Mouse (Mus musculus): Measurements from ENCODE around the gene Coq10b.

DNA sequence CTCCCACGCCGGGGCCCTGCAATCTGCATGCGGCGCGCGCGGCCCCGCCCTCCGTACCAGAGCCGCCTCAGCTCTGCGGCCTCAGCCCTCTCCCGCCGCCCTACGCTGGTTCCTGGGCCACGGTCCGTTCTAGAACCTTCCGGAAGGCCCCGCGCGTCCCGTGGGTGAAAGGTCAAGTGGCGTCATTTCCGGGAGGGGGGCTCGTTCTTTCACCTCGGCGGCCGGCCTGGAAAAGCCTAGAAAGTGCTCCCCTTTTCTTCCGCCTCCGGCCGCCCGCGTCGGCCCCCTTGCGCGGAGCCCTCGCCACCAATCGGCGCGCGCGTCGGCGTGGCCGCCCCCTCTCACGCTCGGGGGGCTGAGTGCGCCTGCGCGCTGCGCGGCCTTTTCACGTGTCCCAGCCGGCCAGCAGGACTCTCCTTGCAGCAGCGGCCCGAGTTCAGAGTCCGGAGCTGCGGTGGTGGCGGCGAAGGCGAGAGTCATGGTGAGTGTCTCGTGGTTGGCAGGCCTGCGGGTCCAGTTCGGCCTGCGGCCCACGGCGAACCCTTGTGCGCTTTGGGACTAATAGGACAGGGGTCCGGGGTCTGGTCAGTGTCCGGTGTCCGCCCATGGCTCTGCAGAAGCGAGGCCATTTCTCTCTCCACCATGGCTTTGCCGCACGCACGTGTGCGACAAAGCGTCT is 35.5 kb downstream of the Coq10b start, which contains the start of the genes Hspe1 and Hspd1:
- TF ChIP-seq CTCF (conservative IDR thresholded peaks at IDR 0.05; ENCODE audit: insufficient read depth, insufficient read length, low read depth, low read length) (no peak), POLR2A (IDR thresholded peaks at IDR 0.05; ENCODE audit: low read depth, low read length) (peak; percentile 72)
